Mouse (Mus musculus) embryonic facial prominence, embryonic 14.5 days (tissue): ENCODE data around the gene Kansl1l. TPM values are rescaled to one million over a fixed set of nuclear protein-coding genes. Genes with fewer than 3 reads are reported as not detected.

ENCODE experiments used
- ATAC-seq: fragments of 200-750 bp; cut with Nextera tagmentation; 2 replicates; pipeline ENCODE4 v1.8.0; 2017; ENCODE audit warnings: low read depth, moderate number of reproducible peaks, moderate TSS enrichment
- DNase-seq: peaks from one replicate; pipeline ENCODE4 v3.0.0-alpha.2; 2015; ENCODE audit warnings: low spot score
- H3K27ac ChIP-seq: fragments of 300-500 bp; sonication (generic); replicated peaks from 2 replicates; pipeline ENCODE4 v1.5.1; 2014; ENCODE audit warnings: low read depth, mild to moderate bottlenecking, low read length, moderate library complexity
- H3K27me3 ChIP-seq: fragments of 300-500 bp; sonication (generic); replicated peaks from 2 replicates; pipeline ENCODE4 v1.6.1; 2014; ENCODE audit warnings: low read length; ENCODE audit not compliant: control insufficient read depth, insufficient read depth
- H3K36me3 ChIP-seq: fragments of 300-500 bp; sonication (generic); 2 replicates; pipeline ENCODE4 v1.6.1; 2014; ENCODE audit warnings: low read length, mixed read lengths; ENCODE audit not compliant: control insufficient read depth, insufficient read depth
- H3K4me1 ChIP-seq: fragments of 300-500 bp; sonication (generic); 2 replicates; pipeline ENCODE4 v1.6.1; 2014; ENCODE audit warnings: antibody characterized with exemption, low read length; ENCODE audit not compliant: control insufficient read depth, insufficient read depth
- H3K4me2 ChIP-seq: fragments of 300-500 bp; sonication (generic); 2 replicates; pipeline ENCODE4 v1.6.1; 2014; ENCODE audit warnings: low read depth, mild to moderate bottlenecking, low read length, moderate library complexity, mixed read lengths
- H3K4me3 ChIP-seq: fragments of 300-500 bp; sonication (generic); 2 replicates; pipeline ENCODE4 v1.5.1; 2014; ENCODE audit warnings: low read depth, mild to moderate bottlenecking, low read length
- H3K9ac ChIP-seq: fragments of 300-500 bp; sonication (generic); 2 replicates; pipeline ENCODE4 v1.6.1; 2014; ENCODE audit warnings: low read depth, mild to moderate bottlenecking, low read length, moderate library complexity, mixed read lengths
- H3K9me3 ChIP-seq: fragments of 300-500 bp; sonication (generic); 2 replicates; pipeline ENCODE4 v1.6.1; 2016; ENCODE audit warnings: low read length; ENCODE audit not compliant: control insufficient read depth
- WGBS: fragments of 180-500 bp; shearing (Covaris S2); extraction: QIAGEN DNeasy Blood & Tissue Kit; methylation state at CpG from one replicate; pipeline ENCODE4 v1.1.7; 2014; 5-methylcytosine and 5-hydroxymethylcytosine counted together
- polyA plus RNA-seq: library from polyadenylated mRNA; unstranded; fragments of >200 nt; fragmentation: Nextera tagmentation; extraction: Ambion mirVana; gene quantifications from 2 replicates; pipeline ENCODE4 v1.2.1, GENCODE M21; 2014

Kansl1l gene
- 14.4 and 16.1 TPM in 2 replicates for polyA plus RNA-seq

DNA sequence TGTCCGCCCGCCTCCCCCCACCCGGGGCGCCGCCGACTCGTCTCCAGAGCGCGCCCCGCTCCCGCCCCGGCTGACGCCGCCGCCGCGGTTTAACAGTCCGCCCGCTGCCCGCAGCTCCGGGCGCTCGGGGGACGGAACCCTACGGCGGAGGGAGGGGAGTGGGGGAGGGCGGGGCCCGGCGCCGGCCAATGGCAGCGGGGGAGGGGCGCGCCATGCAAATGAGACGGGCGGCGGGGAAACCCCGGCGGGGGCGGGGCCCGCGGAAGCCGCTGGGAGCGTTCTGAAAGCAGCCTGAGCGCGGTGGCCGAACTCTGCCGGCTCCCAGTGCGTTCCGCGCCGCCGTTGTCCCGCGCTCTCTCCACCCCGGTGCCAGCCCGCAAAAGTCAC, at the start of gene Kansl1l:
Gene Kansl1l (minus strand): TSS at position 110 of the 387 bp plus-strand sequence.
- H3K27ac ChIP-seq: peak within 1 kb of the TSS; percentile 98
- peak within 1 kb of the TSS; percentile 94 for H3K9ac ChIP-seq
- no peaks in the 10 kb centered on the region for H3K9me3 ChIP-seq
- no peaks in the 10 kb centered on the region for H3K36me3 ChIP-seq
- peaks cover 9% of the 10 kb centered on the region for H3K4me1 ChIP-seq
- no peaks in the 10 kb centered on the region for H3K27me3 ChIP-seq
- WGBS: 1% methylated on average over 16 of the region's 56 CpGs
- DNase-seq (peak; percentile 96), ATAC-seq (peak; percentile 90)
- peak within 1 kb of the TSS; percentile 68 for H3K4me3 ChIP-seq
- H3K4me2 ChIP-seq: peak within 1 kb of the TSS; percentile 84

GRCm38 (mm10) chr1:66865633-66866032, 48.3 kb upstream of the Kansl1l start:
- Histone ChIP-seq H3K27ac (no peak overlapping the region), H3K36me3 (no peaks in the 10 kb centered on the region), H3K27me3 (no peaks in the 10 kb centered on the region), H3K4me2 (no peak overlapping the region), H3K9ac (no peak overlapping the region), H3K4me1 (no peaks in the 10 kb centered on the region), H3K4me3 (no peak overlapping the region), H3K9me3 (no peaks in the 10 kb centered on the region)
- WGBS: 76% methylated on average over 4 of the region's 4 CpGs
- DNase-seq (no peak), ATAC-seq (no peak)

DNA sequence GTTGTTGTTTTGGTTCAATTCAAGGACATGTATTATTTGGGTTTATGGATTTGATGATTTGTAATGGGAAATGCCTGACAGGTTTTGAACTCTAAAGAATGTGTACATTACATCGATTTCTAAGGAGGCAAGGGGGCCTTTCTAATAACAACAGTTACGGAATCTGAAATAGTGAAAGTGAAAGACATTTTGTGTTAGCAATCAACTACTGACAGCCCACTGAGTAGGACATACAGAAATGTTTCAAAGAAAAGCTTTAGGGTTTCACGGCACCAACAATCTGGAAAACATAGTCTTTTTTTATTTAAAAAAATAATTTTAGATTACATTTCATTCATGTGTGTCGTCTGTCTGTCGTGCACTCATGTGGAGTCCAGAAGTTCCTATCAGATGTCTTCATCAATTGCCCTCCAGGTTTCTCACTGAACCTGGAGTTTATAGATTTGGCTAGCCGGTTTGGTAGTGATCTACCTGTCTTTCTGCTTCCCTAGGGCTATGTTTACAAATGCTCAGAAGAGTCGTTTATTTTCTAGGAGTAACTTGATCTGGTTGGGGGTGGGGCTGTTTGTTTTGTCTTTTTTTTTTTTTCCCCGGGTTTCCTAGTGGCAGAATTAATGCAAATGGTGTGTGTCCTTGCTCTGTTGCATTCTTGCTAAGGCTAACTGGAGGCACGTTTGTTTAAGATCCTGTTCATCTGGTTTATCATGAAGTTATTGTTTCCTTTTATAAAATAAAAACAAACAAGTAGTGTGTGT, 46.6 kb upstream of the Kansl1l start:
- peaks cover 8% of the 10 kb centered on the region; the same call in 1 of the 2 replicates for H3K9me3 ChIP-seq
- H3K4me1 ChIP-seq: no peaks in the 10 kb centered on the region
- H3K27me3 ChIP-seq: no peaks in the 10 kb centered on the region
- H3K4me2 ChIP-seq: peak overlapping the region; percentile 66
- peaks cover 4% of the 10 kb centered on the region; the same call in 1 of the 2 replicates for H3K36me3 ChIP-seq
- peak overlapping the region; percentile 85 for H3K4me3 ChIP-seq
- peak overlapping the region; percentile 2; the same call in 1 of the 2 replicates for H3K9ac ChIP-seq
- 7% methylated on average over 9 of the region's 9 CpGs for WGBS
- ATAC-seq (no peak), DNase-seq (peak; percentile 29)
- no peak overlapping the region for H3K27ac ChIP-seq

DNA sequence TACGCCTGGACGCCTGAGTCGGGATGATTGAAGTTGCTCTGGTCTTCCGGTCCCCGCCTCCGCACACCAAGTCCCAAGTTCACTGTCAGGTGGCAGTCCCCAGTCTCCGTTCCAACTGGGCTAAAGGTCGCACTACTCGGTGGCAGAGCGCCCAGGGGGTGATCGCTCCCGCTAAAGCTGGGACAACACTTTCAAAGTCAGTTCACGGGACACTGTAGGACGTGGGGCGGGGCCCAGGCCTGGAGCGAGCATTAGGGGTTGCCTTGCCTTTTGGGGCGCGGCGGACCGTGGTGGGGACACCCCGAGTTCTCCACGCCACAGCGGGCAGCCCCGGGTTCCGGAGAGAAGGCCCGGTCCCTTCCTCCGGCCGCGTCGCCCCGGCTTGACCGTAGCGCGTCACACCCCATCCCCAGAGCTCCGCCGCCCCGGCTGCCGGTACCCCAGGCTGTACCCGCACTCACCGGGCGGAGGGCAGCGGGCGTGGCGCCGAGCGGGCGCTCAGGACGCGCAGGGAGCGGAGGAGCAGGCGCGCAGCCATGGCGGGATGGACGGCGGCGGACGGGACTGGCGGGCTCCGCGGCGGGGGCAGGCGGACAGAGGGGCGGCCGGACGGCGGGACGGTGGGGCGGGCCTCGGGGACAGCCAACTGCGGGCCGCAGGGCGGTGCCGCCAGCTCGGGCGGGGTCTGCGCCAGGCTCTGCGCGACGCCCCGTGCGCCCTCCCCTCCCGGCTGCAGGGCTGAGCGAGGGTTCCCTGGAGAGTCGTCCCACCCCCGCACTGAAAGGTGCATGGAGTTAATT, 45.5 kb upstream of the Kansl1l start, which contains the start of gene Acadl:
Gene Acadl (minus strand): TSS at position 566 of the 800 bp plus-strand sequence.
- Histone ChIP-seq H3K27me3 (no peaks in the 10 kb centered on the region), H3K9ac (peak within 1 kb of the TSS; percentile 91), H3K36me3 (peaks cover 6% of the 10 kb centered on the region; the same call in 1 of the 2 replicates), H3K4me3 (peak within 1 kb of the TSS; percentile 85), H3K4me1 (no peaks in the 10 kb centered on the region), H3K27ac (peak within 1 kb of the TSS; percentile 79), H3K4me2 (peak within 1 kb of the TSS; percentile 66), H3K9me3 (peaks cover 8% of the 10 kb centered on the region; the same call in 1 of the 2 replicates)
- ATAC-seq (peak; percentile 93), DNase-seq (peak; percentile 82)
- under 1% methylated on average over 38 of the region's 85 CpGs for WGBS

DNA sequence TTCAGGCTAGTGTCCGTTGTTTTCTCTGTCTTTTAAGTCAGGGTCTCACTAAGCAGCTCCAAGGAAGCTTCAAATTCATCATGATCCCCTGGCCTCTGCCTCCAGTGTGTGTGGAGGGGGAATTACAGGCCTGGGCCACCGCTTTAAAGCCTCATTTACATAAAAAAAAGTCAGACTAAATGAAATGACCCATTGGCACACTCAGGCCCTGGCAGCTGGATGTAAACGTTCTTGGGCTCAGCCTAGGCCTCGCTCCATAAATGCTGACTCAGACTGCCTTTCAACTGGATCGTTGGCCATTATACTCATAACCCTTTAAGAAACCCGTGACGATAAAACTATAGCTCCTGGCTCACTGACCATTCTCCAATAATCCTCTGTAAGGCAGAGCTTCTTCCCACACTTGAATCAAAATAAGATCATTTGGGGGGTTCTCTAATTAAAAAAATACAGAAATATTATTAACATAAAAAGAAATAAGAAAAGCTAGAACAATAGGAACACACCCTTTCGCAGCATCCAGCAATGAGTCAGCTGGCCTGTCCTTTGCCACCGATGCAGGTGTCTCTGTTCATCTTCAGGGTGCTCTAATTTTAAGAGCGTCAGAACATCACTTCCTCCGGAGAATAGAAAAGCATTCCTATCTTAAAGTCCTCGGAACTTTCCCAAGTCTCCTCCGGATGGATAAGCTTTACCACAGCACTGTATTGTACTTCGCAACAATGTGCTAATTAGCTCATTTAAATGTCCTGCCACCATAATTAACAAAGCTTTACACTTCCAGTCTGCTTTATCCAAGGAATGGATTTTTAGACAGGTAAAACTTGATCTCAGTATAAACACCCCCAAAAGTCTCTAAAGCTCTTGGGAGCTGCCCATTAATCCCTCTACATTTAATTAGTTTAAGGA, 44.7 kb upstream of the Kansl1l start:
- peaks cover 8% of the 10 kb centered on the region; the same call in 1 of the 2 replicates for H3K9me3 ChIP-seq
- peak overlapping the region; percentile 91 for H3K9ac ChIP-seq
- H3K36me3 ChIP-seq: peaks cover 14% of the 10 kb centered on the region
- H3K27me3 ChIP-seq: no peaks in the 10 kb centered on the region
- H3K4me2 ChIP-seq: peak overlapping the region; percentile 66
- peak overlapping the region; percentile 85 for H3K4me3 ChIP-seq
- no peaks in the 10 kb centered on the region for H3K4me1 ChIP-seq
- H3K27ac ChIP-seq: no peak overlapping the region
- peak; percentile 12 for DNase-seq
- 28% methylated on average over 14 of the region's 14 CpGs for WGBS
- no peak for ATAC-seq

DNA sequence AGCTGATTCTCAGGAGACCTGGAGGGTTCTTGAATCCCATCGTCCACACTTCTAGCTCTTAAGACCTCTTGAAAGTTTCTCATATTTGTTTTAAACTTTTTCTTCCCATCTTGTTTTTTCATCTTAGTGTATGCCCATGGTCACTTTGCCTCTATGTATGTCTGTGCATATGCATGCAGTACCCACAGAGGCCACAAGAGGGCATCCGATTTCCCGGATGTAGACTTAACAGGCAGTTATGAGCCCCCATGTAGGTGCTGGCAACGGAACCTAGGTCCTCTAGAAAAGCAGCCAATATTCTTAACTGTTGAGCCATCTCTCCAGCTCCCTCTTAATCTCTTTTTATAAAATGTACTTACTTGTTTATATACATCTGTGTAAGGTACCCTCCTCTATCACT, 30.1 kb upstream of the Kansl1l start:
- peaks cover 7% of the 10 kb centered on the region for H3K9me3 ChIP-seq
- 97% methylated on average over 4 of the region's 4 CpGs for WGBS
- H3K4me3 ChIP-seq: no peak overlapping the region
- no peaks in the 10 kb centered on the region for H3K27me3 ChIP-seq
- H3K4me2 ChIP-seq: no peak overlapping the region
- no peaks in the 10 kb centered on the region for H3K4me1 ChIP-seq
- H3K9ac ChIP-seq: no peak overlapping the region
- no peak for ATAC-seq
- H3K36me3 ChIP-seq: peaks cover 61% of the 10 kb centered on the region
- no peak overlapping the region for H3K27ac ChIP-seq
- DNase-seq: no peak

GRCm38 (mm10) chr1:66845690-66846318, 28.4 kb upstream of the Kansl1l start:
- peak; percentile 68; the same call in 1 of the 2 replicates for ATAC-seq
- H3K27ac ChIP-seq: 0 out of 2 replicates have a peak overlapping the region, but pooled peaks have one; percentile 10
- no peak overlapping the region for H3K4me2 ChIP-seq
- DNase-seq: peak; percentile 31
- 85% methylated on average over 5 of the region's 5 CpGs for WGBS
- H3K9ac ChIP-seq: no peak overlapping the region
- peaks cover 58% of the 10 kb centered on the region for H3K36me3 ChIP-seq
- H3K4me3 ChIP-seq: no peak overlapping the region
- no peaks in the 10 kb centered on the region for H3K27me3 ChIP-seq
- peaks cover 7% of the 10 kb centered on the region for H3K9me3 ChIP-seq
- no peaks in the 10 kb centered on the region for H3K4me1 ChIP-seq
